Mouse (Mus musculus): Measurements from ENCODE around the gene Pimreg.

DNA sequence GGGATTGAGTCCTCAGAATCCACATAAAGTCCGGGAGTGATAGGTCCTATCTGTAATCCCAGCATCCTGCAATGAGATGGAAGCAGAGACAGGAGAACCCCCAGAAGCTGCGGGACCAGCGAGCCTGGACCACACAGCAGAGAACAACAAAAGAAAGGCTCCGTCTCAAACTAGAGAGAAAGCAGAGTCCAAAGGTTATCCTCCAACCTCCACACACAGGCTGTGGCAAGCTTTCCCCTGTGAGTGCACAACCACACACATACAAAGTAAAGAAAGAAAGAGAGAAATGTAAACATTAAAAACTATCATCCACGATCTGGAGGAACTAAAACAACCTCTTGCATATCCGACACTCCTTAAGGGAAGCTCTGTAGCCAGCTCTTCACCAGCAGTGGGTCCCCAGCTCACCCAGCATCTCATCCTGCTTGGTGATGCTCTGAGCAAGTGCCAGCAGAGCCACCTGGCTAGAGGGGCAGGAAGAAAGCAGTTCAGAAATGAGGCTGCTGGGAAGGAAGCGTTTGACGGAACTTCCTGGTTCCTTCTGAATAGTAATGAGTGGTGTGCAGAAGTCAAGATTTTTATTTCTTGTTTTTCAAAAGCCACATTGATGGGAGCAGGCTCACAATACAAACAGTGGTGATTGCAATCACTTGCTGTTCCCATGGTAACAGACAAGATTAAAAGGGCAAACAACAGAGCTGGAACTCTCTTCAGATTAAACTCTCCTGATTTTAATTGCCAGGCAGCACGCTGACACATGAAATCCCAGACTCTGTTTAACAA, 30.7 kb upstream of the Pimreg start:
- TF ChIP-seq POLR2A (IDR thresholded peaks at IDR 0.05; ENCODE audit: borderline replicate concordance, insufficient read depth, low read length) (no peak), CTCF (IDR thresholded peaks at IDR 0.05; ENCODE audit: borderline replicate concordance, insufficient read depth, low read depth, low read length) (no peak)
